ENCODE assay signal across 30 mouse cellular contexts in the genomic region with DNA sequence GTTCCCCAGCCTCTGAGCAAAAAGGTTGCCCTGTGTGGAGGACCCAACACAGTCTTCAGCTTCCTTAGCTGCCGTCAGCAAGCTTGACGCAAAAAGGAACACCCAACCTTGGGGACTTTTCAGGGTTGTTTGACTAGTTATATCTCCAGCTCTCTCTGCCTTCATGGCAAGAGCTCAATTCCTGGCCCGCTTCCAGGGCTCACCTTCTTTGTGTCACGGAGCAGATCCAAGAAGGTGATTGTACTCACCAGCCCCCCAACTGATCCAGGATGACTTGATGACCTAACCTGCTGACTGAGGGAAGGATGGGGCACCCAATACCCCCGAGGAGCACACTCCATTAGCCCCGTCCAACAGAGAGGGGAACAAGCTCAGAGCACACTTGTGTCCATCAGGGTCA. TPM values are rescaled to one million over a fixed set of nuclear protein-coding genes. Genes with fewer than 3 reads are reported as not detected.
A peak's percentile ranks its signal among the peaks of the same experiment; 100 is the strongest.
DNase-seq lines count a peak whose midpoint lies in the region; ATAC-seq and TF ChIP-seq lines count a peak whose summit lies in the region.
"Had no signal": no experiment of that assay in that cellular context is flagged by ENCODE, and none has a peak within 500 bp of the region (broad histone marks: within the 10 kb centered on the region; RNA-seq: fewer than 3 reads in every experiment).

No protein-coding gene starts in this region.

- no peak overlapping the region for H3K4me3 ChIP-seq in heart, embryonic 15.5 days
- H3K4me3 ChIP-seq in heart, embryonic 10.5 days: no peak overlapping the region
- H3K4me3 ChIP-seq in layer of hippocampus, adult 2 months: no peak overlapping the region
- no peak overlapping the region for H3K4me3 ChIP-seq in bone marrow, adult 2 months (replicated peaks; ENCODE audit: control insufficient read depth, low read depth, low read length)
- H3K4me3 ChIP-seq: erythroblast, embryonic 14.5 days; limb, embryonic 10.5 days; neural tube, embryonic 15.5 days had no signal

- peaks cover 47% of the 10 kb centered on the region for H3K4me1 ChIP-seq in heart, embryonic 15.5 days (replicated peaks)
- H3K4me1 ChIP-seq in heart, embryonic 10.5 days: peaks cover 49% of the 10 kb centered on the region
- H3K4me1 ChIP-seq in bone marrow, adult 2 months (ENCODE audit: control insufficient read depth, insufficient read depth, low read length): peaks cover 22% of the 10 kb centered on the region

- TF ChIP-seq CTCF in layer of hippocampus, adult 2 months (conservative IDR thresholded peaks at IDR 0.05): no peak
- no peak for TF ChIP-seq CTCF in bone marrow, adult 2 months (IDR thresholded peaks at IDR 0.05; ENCODE audit: control insufficient read depth, insufficient read depth, low read length)

- no peak overlapping the region for H3K9ac ChIP-seq in heart, embryonic 15.5 days
- H3K9ac ChIP-seq: neural tube, embryonic 15.5 days had no signal

- TF ChIP-seq POLR2A in bone marrow, adult 2 months (IDR thresholded peaks at IDR 0.05; ENCODE audit: borderline replicate concordance, control insufficient read depth, low read depth, low read length): no peak

- 69% methylated on average over 6 of the region's 6 CpGs for WGBS in heart, embryonic 15.5 days
- WGBS in heart, embryonic 10.5 days: 82% methylated on average over 6 of the region's 6 CpGs
- 39% methylated on average over 6 of the region's 6 CpGs for WGBS in bone marrow, adult 2 months

- no peaks in the 10 kb centered on the region for H3K27me3 ChIP-seq in heart, embryonic 15.5 days
- no peaks in the 10 kb centered on the region for H3K27me3 ChIP-seq in heart, embryonic 10.5 days (ENCODE audit: insufficient read depth, poor library complexity, severe bottlenecking)
- H3K27me3 ChIP-seq: neural tube, embryonic 15.5 days had no signal

- no peak overlapping the region for H3K4me2 ChIP-seq in heart, embryonic 15.5 days
- H3K4me2 ChIP-seq: liver, embryonic 11.5 days; neural tube, embryonic 15.5 days had no signal

- H3K9me3 ChIP-seq in heart, embryonic 15.5 days (replicated peaks): no peaks in the 10 kb centered on the region
- no peaks in the 10 kb centered on the region for H3K9me3 ChIP-seq in heart, embryonic 10.5 days
- H3K9me3 ChIP-seq: G1E; limb, embryonic 10.5 days; neural tube, embryonic 15.5 days had no signal

- no peak for ATAC-seq in heart, embryonic 15.5 days (replicated peaks; ENCODE audit: insufficient number of reproducible peaks, insufficient read depth, low FRiP score, low read depth)
- ATAC-seq in erythroblast, adult 5-6 weeks (replicated peaks; ENCODE audit: low FRiP score, poor library complexity, severe bottlenecking): no peak
- ATAC-seq: CD4-positive, CD25-positive, alpha-beta regulatory T cell, adult 4 months; forebrain, embryonic 14.5 days; hindbrain, embryonic 16.5 days; intestine, postnatal 0 days; midbrain, embryonic 16.5 days had no signal

- peak; percentile 45 for DNase-seq in adrenal gland, postnatal 10 days
- DNase-seq in adrenal gland, postnatal 4 days (ENCODE audit: low spot score in 2 of 2): no peak
- DNase-seq in heart, embryonic 10.5 days (ENCODE audit: low spot score): no peak
- DNase-seq in layer of hippocampus, adult 2 months (ENCODE audit: low spot score in 2 of 2): no peak
- no peak for DNase-seq in layer of hippocampus, adult 11-12 months (ENCODE audit: low spot score)
- DNase-seq: adrenal gland, postnatal 36 days; cerebellum, adult 8-10 months; lung, adult 2 months; lung, postnatal 4 days; right cerebral cortex, postnatal 25 days; thymus, postnatal 36 days had no signal

- H3K36me3 ChIP-seq in heart, embryonic 15.5 days: no peaks in the 10 kb centered on the region
- H3K36me3 ChIP-seq in heart, embryonic 10.5 days: peaks cover 14% of the 10 kb centered on the region; the same call in 1 of the 2 replicates
- H3K36me3 ChIP-seq: limb, embryonic 10.5 days; neural tube, embryonic 15.5 days had no signal

- H3K27ac ChIP-seq in heart, embryonic 15.5 days: 0 out of 2 replicates have a peak overlapping the region, but pooled peaks have one; percentile 20
- no peak overlapping the region; the same call in 1 of the 2 replicates for H3K27ac ChIP-seq in heart, embryonic 10.5 days
- peak overlapping the region; percentile 39; the same call in 1 of the 2 replicates for H3K27ac ChIP-seq in layer of hippocampus, adult 2 months
- H3K27ac ChIP-seq in bone marrow, adult 2 months (ENCODE audit: control insufficient read depth, insufficient read depth, low read depth, low read length, poor library complexity): peak overlapping the region; percentile 49
- H3K27ac ChIP-seq: limb, embryonic 10.5 days; neural tube, embryonic 15.5 days had no signal

RNA-seq across cellular contexts. Expression of gene Ggta1, which starts 21.0 kb away (rescaled TPM):
- total RNA-seq in adrenal gland, postnatal 10 days (2021): 10 to 100 TPM; 15.1 to 16.5 TPM
- 10 to 100 TPM; 15.0 to 15.4 TPM for total RNA-seq in adrenal gland, postnatal 4 days (2021)
- 27.4 and 31.6 TPM in 2 replicates for polyA plus RNA-seq in heart, embryonic 15.5 days (2015; fragmentation: Nextera tagmentation; extraction: Ambion mirVana)
- polyA plus RNA-seq in heart, embryonic 10.5 days (2016; fragmentation: Nextera tagmentation; extraction: Ambion mirVana): 30.4 and 51.3 TPM in 2 replicates
- 1 to 10 TPM; 1.8 to 2.3 TPM for total RNA-seq in layer of hippocampus, adult 2 months (2021)
- polyA plus RNA-seq in bone marrow, adult 2 months (2011; ENCODE audit: insufficient read depth, insufficient read length, low replicate concordance, missing spikeins): 7.3 and 16.2 TPM in 2 replicates
- total RNA-seq in erythroblast, adult 5-6 weeks (2015; ENCODE audit: low replicate concordance): 7.9 and 9.8 TPM in 2 replicates
- 18.4 and 20.8 TPM in 2 replicates for total RNA-seq in erythroblast, adult 5-6 weeks (2017; ENCODE audit: low replicate concordance)

RNA-seq across cellular contexts. Expression of gene 4930402F06Rik, which starts 45.1 kb away (rescaled TPM):
- total RNA-seq in adrenal gland, postnatal 10 days (2021): not detected
- total RNA-seq in adrenal gland, postnatal 4 days (2021): not detected
- not detected in 2 replicates for polyA plus RNA-seq in heart, embryonic 15.5 days (2015; fragmentation: Nextera tagmentation; extraction: Ambion mirVana)
- polyA plus RNA-seq in heart, embryonic 10.5 days (2016; fragmentation: Nextera tagmentation; extraction: Ambion mirVana): not detected in 2 replicates
- not detected for total RNA-seq in layer of hippocampus, adult 2 months (2021)
- polyA plus RNA-seq in bone marrow, adult 2 months (2011; ENCODE audit: insufficient read depth, insufficient read length, low replicate concordance, missing spikeins): not detected in 2 replicates
- not detected in 2 replicates for total RNA-seq in erythroblast, adult 5-6 weeks (2015; ENCODE audit: low replicate concordance)
- not detected in 2 replicates for total RNA-seq in erythroblast, adult 5-6 weeks (2017; ENCODE audit: low replicate concordance)
- total RNA-seq: adrenal gland, postnatal 36 days; common myeloid progenitor, adult 5-6 weeks; G1E; gastrocnemius, postnatal 4 days; hematopoietic stem cell, adult 5-6 weeks; layer of hippocampus, postnatal 10 days; left cerebral cortex, adult 8-10 months had no signal
- polyA plus RNA-seq: CD4-positive, CD25-positive, alpha-beta regulatory T cell, adult 4 months; embryonic facial prominence, embryonic 11.5 days; erythroblast, embryonic 14.5 days; forebrain, embryonic 14.5 days; G1E; hindbrain, embryonic 16.5 days; intestine, postnatal 0 days; limb, embryonic 10.5 days; liver, embryonic 11.5 days; lung, adult 2 months; midbrain, embryonic 16.5 days; neural tube, embryonic 15.5 days had no signal
